Mouse (Mus musculus) ES-E14 (cell line): ENCODE measurements around the gene Eif3l. TPM values are rescaled to one million over a fixed set of nuclear protein-coding genes. Genes with fewer than 3 reads are reported as not detected.

Experiments
- DNase-seq: peaks from one replicate; pipeline ENCODE4 v3.0.0-alpha.2; 2013; ENCODE audit warnings: low read depth, low spot score
- H3K27ac ChIP-seq: 2 replicates; pipeline ENCODE4 v1.5.1; 2012; ENCODE audit warnings: low read depth, mild to moderate bottlenecking, low read length, moderate library complexity, mixed read lengths; ENCODE audit not compliant: poor library complexity, insufficient read depth, severe bottlenecking
- H3K36me3 ChIP-seq: 2 replicates; pipeline ENCODE4 v1.6.1; 2012; ENCODE audit warnings: mild to moderate bottlenecking, low read length, moderate library complexity, mixed read lengths; ENCODE audit not compliant: control insufficient read depth, poor library complexity, insufficient read depth, severe bottlenecking
- H3K4me1 ChIP-seq, 2 experiments: fragments of 150-350 bp in 1 of 2; sonication (generic) in 1 of 2; 2 replicates each; pipeline ENCODE4 v1.6.1; 2012; ENCODE audit warnings: low read length in 2 of 2, mild to moderate bottlenecking in 1 of 2, mixed read lengths in 1 of 2; ENCODE audit not compliant: control insufficient read depth in 2 of 2, insufficient read depth in 2 of 2, poor library complexity in 1 of 2
- H3K4me3 ChIP-seq, 2 experiments: fragments of 150-350 bp in 1 of 2; sonication (generic) in 1 of 2; 2 replicates each; pipeline ENCODE4 v1.5.1; 2012; ENCODE audit warnings: low read length in 2 of 2, low read depth in 1 of 2, mild to moderate bottlenecking in 1 of 2, mixed read lengths in 1 of 2; ENCODE audit not compliant: insufficient read depth in 1 of 2, poor library complexity in 1 of 2, severe bottlenecking in 1 of 2
- H3K9ac ChIP-seq: 2 replicates; pipeline ENCODE4 v1.6.1; 2012; ENCODE audit warnings: low read depth, mild to moderate bottlenecking, low read length, mixed read lengths; ENCODE audit not compliant: poor library complexity, insufficient read depth, severe bottlenecking
- H3K9me3 ChIP-seq: fragments of 150-350 bp; sonication (generic); 2 replicates; pipeline ENCODE4 v1.6.1; 2012; ENCODE audit warnings: low read depth, mild to moderate bottlenecking, low read length; ENCODE audit not compliant: control insufficient read depth, insufficient read depth
- CHD2 ChIP-seq: IDR thresholded peaks from 2 replicates; pipeline ENCODE4 v1.6.1; 2014; ENCODE audit warnings: mild to moderate bottlenecking, low read depth, low read length, inconsistent platforms
- HCFC1 ChIP-seq: IDR thresholded peaks from 2 replicates; pipeline ENCODE4 v1.6.1; 2012; ENCODE audit warnings: low read length, inconsistent platforms, borderline replicate concordance; ENCODE audit not compliant: insufficient read depth
- MAFK ChIP-seq: IDR thresholded peaks from 2 replicates; pipeline ENCODE4 v1.6.1; 2014; ENCODE audit warnings: mild to moderate bottlenecking, low read depth, low read length, inconsistent platforms; ENCODE audit not compliant: insufficient read depth
- ZC3H11A ChIP-seq: IDR thresholded peaks from 2 replicates; pipeline ENCODE4 v1.6.1; 2012; ENCODE audit warnings: low read depth, mild to moderate bottlenecking, inconsistent platforms, low read length, borderline replicate concordance
- ZNF384 ChIP-seq: IDR thresholded peaks from 2 replicates; pipeline ENCODE4 v1.6.1; 2012; ENCODE audit warnings: low read depth, low read length, inconsistent platforms
- in situ Hi-C, 2 experiments: fragments of 600-800 bp; cut with MboI; formaldehyde crosslinking; loops; one replicate each; pipeline ENCODE4 v1.15.1; 2025; ENCODE audit warnings: low sequenced_read_pairs in 2 of 2, inconsistent platforms in 1 of 2; ENCODE audit not compliant: unreplicated experiment in 2 of 2
- total RNA-seq: library from RNA; depleted of rRNA; stranded (reverse); fragments of 300-350 nt; gene quantifications from 2 replicates; pipeline ENCODE4 v1.2.3, GENCODE M21; 2012

Gene Eif3l
- total RNA-seq, 1 experiment: 380 TPM

DNA sequence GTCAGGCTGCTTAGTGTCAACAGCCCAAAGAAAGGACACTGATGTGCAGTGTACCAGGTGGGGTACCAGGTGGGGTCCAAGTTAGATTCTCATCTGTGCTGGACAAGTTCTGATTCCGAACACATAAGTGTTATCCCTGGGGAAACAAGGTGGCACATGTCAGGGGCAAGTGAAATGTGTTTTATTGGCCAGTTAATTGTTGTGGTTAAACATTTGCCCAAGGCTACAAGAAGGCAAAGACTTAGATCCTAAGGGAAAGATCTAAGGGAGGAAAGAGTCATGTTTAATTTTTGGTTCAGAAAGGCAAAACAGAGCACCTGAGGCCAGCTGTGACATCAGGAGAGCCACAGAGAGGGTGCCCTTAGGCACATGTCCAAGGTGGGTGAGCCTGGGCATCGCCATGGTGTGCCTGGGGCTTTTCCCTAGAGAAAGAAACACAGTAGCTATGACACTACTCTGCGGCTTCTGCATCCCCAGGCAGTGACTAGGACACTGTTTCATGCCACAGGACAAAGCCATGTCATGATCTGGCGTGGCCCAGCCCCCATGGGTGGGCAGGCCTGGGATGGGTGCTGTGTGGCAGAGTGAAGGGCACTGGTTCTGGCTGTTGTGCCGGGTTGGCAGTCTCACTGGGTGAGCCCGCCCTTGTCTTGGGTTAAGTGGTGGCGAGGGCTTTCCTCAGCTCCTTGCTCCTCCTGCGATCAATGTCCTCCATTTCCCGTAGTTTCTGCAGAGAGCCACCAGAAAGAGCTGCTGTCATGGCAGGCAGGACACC is 59.7 kb downstream of the Eif3l start:
- in situ Hi-C loops: no loop called here
- no peak overlapping the region for H3K27ac ChIP-seq
- H3K9ac ChIP-seq: no peak overlapping the region

DNA sequence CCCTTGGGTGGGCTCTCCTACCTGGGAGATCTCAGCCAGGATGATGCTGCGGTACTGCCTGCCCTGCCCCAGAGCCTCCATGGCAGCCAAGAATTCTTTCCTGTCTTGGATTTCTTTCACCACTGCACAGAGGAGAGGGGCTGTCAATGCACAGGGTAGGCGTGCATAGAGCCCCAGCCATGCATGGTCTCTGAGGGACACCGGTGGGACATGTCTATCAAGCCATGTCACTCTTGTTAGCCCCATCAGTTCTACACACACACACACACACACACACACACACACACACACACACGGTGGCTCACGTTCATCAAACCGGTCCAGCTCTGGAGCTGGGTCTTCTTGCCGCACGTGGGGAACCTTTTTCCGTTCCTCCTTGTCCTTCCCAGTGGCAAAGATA is 60.4 kb downstream of the Eif3l start:
- no peak for DNase-seq
- H3K4me3 ChIP-seq: no peak overlapping the region
- H3K9me3 ChIP-seq: no peaks in the 10 kb centered on the region
- in situ Hi-C loops: no loop called here
- no peaks in the 10 kb centered on the region; a peak in 1 of 4 replicates for H3K4me1 ChIP-seq
- no peak for TF ChIP-seq ZC3H11A
- no peak for TF ChIP-seq CHD2
- TF ChIP-seq ZNF384: no peak
- TF ChIP-seq HCFC1: no peak
- TF ChIP-seq MAFK: no peak
- H3K36me3 ChIP-seq: peaks cover 6% of the 10 kb centered on the region; the same call in 1 of the 2 replicates
- H3K9ac ChIP-seq: no peak overlapping the region
- no peak overlapping the region for H3K27ac ChIP-seq

More for the DNA sequence above, 59.7 kb downstream of the Eif3l start:
- no peak for TF ChIP-seq HCFC1
- no peak for TF ChIP-seq ZC3H11A
- no peak for TF ChIP-seq MAFK
- no peak for TF ChIP-seq CHD2
- TF ChIP-seq ZNF384: no peak
- Histone ChIP-seq H3K36me3 (peaks cover 6% of the 10 kb centered on the region; the same call in 1 of the 2 replicates), H3K9me3 (no peaks in the 10 kb centered on the region), H3K4me3 (no peak overlapping the region), H3K4me1 (no peaks in the 10 kb centered on the region; a peak in 1 of 4 replicates)
- DNase-seq: no peak

DNA sequence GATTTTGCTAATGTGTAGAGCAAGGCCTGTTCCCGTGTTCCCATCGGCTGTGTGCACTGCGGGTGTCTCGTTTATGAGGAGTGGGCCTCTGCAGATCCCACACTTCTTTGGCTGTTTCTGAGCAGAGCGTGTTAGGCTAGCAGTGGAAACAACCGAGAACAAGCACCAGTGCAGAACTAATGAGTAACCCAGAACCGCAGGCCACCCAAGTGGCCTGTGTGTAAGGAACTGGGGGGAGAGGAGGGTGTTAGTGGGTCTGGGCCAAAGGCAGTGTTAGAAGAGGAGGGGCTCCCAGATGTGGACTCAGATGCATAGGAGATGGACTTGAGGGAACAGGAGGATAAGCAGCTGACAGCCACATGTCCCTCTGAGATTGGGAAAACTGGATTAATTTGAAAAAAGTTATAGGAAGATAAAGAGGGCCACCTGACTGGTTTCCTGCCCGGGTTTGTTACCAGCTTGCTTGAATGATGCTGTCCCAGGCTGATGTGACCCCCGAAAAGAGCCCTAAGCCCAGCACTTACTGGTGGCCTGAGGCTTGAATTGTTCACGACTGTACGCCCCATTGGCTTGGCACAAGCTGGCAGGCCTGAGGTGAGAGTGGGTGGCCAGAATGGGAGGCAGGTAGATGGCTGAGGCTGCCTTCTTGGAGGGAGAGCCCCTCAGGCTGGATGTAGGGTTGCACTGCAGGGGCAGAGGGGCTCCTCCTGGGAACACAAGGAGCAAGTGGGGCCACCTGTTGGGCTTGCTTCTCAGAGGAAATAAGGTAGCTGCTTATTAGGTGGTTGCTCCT is 61.0 kb downstream of the Eif3l start:
- TF ChIP-seq ZNF384 (no peak), ZC3H11A (no peak), CHD2 (no peak), HCFC1 (no peak), MAFK (no peak)
- no peak overlapping the region for H3K4me3 ChIP-seq
- in situ Hi-C loops: no loop called here
- no peak for DNase-seq
- peaks cover 6% of the 10 kb centered on the region; the same call in 1 of the 2 replicates for H3K36me3 ChIP-seq
- no peaks in the 10 kb centered on the region for H3K9me3 ChIP-seq
- H3K9ac ChIP-seq: no peak overlapping the region
- H3K4me1 ChIP-seq: no peaks in the 10 kb centered on the region; a peak in 1 of 4 replicates
- no peak overlapping the region for H3K27ac ChIP-seq

- TF ChIP-seq HCFC1 (no peak), ZNF384 (no peak), CHD2 (no peak), MAFK (no peak), ZC3H11A (no peak)
- Histone ChIP-seq H3K9me3 (no peaks in the 10 kb centered on the region), H3K9ac (no peak overlapping the region), H3K4me1 (peaks cover 4% of the 10 kb centered on the region in 2 experiments; a peak in 2 of 4 replicates), H3K27ac (no peak overlapping the region), H3K36me3 (peaks cover 8% of the 10 kb centered on the region), H3K4me3 (no peak overlapping the region)
- in situ Hi-C loops: no loop called here
- DNase-seq: no peak
Observed at GRCm38 (mm10) chr15:79139640-79140039, 64.7 kb downstream of the Eif3l start.
